Mouse (Mus musculus): Measurements from ENCODE around the gene Cnp.
"Not testable (repeated sequence)": the region's sequence is repeated elsewhere in the genome, so short reads cannot be mapped to it uniquely, and the experiment has no call there.

The Cnp gene

DNA sequence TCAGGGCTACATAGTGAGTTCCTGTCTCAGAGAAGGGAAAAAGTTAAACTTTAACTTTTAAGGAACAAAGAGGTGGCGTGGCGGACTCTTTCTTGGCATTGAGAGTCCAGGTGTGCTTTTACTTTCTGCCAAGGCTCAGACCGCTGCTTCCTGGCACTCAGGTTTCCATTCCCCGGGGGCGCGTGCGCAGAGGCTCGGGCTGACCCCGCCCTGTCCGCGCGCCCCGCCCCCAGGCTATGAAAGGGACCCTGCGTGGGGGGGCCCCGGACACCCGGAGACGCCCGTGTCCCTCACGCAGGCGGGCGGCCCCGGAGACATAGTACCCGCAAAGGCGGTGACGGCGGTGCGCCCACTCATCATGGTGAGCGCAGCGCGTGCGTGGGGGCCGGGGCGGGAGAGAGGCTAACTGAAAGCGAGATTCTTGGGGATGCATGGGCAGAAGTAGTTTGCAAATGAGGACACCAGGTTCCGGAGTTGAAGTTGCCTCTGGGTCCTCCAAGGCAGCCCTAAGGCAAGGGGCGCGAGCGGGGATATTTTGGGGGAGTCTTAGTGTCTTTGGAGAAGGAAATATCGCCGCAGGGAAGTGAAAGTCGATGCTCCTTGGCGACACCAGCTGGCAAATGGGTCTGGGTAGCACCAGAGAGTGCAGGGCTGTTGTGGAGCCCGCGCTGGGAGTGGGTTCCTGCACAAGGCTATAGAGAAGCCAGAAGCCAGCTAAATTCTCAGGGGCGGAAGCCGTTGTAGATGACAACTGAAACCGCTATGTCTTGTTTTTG lies at the start of gene Cnp:
Gene Cnp (plus strand): TSS at position 197 of the 776 bp plus-strand sequence.
- peak; percentile 58 for DNase-seq (ENCODE audit: low spot score)

DNA sequence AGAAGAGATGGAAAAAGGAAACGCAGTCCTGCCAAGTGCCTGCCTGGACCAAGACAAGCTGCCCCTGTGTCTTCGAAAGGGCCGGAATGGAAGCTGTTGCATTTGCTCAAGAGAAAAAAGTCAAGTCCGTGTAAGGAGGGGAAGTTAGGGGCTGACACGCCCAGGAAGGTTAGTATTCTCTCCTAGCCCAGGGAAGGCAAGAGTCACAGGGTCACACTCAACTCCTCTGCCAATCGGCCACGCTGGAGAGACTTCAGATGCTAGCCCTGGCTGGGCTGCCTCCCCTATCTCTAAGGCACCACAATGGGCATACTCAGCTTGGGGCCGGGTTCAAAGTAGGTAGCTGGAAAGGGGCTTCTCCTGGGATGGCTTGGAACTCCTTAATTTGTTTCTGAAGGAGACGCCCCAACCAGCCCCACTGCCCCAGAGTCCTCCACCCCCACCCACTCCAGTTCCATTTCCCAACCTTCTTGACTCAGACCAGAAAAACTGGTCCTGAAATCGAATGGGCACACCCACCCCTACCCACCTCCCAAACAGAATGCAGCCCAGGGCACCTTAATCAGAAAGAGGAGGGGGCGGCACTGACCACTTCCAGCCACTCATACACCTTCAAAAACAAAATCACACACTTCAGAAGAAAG lies 49.6 kb upstream of the Cnp start:
- DNase-seq (ENCODE audit: low spot score), result no peak

DNA sequence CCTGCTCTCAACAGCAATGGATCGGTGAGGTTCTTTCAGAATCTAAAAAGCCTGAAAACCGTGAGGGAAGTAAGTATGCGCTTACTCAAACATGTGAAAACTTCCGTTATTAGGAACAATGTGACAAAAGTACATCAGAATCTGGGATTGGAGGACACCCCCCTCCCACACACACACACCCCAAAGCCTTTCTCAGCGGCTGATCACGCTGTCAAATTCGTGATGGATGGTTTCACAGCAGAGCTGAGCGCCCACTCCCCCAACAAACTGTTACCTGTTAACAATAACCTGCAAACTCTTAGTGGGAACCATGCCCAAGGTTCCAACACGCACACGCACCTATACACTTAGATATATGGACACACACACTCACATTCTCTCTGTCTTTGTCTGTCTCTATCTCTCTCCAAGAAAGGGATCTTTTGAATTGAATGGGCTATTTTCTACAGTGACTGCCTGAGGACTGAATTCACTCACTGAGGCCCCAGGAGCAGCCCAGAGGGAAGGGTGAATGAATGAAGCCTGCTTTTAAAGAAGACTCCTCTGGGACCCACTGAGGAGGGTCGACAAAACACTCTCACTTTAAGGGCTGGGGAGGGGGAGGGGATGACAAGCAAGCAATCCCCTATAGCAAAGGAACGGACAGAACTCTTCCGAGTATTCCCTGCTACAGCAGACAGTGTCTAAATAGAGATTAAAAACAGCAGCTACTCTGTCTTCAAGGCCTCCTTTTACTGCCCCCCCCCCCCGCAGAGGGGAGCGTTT lies 48.5 kb upstream of the Cnp start:
- DNase-seq (ENCODE audit: low spot score), result no peak

DNA sequence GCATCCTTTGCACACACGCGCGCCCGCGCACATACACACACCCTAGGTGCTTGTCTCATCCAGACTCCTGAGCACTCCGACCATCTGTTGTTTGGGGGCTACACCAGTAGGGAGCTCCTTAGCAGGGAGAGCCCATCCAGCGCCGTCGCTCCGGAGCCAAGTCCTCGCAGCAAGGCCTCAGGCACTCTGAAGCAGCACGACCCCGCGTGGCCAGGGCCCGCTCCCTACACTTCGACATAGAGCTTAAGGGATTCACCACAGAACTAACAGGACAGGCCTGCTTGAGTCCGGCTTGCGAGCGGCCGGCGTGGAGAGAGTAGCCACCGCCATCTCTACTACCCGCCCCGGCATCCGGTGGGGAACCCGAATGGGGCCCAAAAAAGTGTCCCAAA lies 47.6 kb upstream of the Cnp start:
- peak; percentile 54 for DNase-seq (ENCODE audit: low spot score)

DNA sequence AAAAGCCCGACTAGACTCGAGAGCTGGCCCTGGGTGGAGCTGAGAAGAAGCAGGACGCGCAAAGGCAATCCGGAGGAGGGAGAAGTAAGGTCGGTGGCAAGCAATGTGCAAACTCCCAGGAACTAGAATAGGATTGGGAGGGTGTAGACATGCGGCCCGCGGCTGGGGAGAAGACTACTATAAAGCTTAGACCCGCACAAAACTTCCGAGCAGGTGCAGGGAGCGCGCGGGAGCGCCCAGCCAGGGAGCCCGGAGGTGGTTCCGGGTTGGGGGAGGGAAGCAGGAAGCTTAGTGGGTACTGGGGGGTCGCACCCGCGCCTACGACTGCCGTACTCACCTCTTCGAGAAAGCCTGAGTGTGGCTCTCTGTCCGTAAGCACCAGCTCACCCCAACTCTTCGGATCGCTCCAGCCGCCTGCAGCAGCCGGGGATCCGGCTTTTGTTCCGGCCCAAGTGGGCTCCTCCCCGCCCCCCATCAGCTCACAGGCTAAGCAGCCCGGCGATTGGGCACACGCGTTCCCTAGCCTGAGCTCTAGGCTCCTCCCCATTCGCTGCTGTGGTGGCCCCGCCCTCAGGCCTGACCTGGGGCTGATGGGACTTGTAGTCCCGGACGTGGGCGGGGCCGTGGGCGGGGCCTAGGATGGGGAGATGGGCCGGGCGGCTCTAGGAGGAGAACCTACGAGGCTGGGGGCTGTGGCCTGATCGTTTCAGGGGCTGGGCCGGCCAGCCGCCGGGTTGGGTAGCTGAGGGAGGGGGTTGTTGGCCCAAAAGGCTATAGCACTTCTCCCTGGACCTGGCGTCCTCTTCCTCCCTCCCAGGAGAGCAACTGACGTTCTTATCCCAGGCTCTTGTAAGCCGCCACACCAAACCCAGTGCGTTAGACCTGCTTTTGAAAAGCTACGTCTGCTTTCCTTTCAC lies 47.0 kb upstream of the Cnp start, which contains the start of gene Acly:
Gene Acly (minus strand): TSS at position 543 of the 917 bp plus-strand sequence.
- DNase-seq (ENCODE audit: low spot score), result peak; percentile 99

DNA sequence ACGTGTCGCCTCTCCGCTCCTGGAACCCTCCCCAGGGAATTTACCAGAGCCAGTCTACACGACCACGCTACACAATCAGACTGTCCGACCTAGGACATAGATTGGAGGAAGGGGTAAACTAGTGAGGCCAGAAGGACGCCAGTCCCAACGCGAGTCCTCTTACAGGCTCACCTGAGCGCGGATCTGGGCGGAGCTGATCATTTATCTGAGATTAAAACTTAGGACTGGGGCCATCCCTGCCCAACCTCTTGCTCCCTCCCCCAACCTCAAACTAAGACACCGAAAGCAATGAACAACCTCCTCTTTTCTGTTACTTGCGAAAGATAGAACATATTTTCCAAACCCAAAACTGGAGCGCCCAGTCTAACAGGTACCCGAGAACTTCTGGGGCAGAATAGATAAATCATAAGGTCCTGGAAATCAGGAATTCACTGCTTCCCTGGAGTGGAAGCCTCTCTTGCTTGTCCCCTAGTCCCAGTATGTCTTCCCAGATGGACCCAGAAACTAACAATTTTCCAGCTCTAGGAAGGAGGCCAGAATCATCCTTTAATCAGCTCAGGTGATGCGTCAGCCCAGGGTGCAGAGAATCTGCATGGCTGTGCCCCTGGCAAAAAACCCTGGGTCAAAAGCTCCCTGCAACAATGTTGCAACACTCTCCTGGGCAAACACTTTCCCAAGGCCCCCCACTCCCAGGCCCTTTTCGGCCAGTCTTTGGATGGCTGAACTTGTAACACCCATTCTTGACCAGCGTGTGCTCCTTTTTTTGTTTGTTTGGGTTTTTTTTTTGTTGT lies 46.1 kb upstream of the Cnp start:
- peak; percentile 85 for DNase-seq (ENCODE audit: low spot score)

DNA sequence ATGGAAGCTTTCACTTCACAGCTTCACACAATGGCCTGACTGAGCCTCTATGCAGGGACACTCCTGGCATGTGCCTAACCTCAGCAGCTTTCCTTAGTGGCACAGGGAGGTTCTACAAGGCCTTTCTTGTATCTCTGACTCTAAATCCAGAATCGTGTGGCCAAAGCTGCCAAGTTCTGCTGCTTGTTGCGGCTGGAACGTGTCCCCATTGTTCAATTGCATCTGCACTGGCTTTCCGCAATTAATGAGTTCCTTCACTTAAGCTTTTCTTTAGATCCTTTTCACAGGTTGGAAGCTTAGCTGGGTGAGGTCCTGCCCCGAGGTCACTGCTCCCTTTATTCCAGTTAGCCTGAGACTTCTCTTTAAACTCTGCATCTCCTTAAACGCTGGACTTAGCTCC lies 40.8 kb upstream of the Cnp start:
- DNase-seq (ENCODE audit: low spot score), result no peak

DNA sequence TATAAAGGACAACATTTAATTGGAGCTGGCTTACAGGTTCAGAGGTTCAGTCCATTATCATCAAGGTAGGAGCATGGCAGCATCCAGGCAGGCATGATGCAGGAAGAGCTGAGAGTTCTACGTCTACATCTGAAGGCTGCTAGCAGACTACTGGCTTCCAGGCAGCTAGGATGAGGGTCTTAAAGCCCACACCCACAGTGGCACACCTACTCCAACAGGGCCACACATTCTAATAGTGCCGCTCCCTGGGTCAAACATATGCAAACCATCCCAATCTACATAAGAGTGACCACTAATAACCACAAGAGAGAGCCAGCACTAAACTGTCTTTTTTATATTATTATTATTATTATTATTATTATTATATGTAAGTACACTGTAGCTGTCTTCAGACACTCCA lies 40.3 kb upstream of the Cnp start:
- DNase-seq (ENCODE audit: low spot score), result not testable (repeated sequence)

DNA sequence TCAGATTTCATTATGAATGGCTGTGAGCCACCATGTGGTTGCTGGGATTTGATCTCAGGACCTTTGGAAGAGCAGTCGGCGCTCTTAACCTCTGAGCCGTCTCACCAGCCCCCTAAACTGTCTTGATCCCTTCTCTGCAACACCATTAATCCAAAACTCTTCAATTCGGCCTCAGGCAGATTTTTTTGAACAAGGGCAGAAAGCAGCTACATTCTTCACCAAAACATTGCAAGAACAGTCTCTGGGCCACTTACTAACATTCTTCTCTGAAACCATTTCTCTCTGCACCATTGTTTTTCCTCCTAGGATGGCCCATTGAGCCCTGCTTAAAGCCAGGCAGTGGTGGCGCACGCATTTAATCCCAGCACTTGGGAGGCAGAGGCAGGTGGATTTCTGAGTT lies 39.9 kb upstream of the Cnp start:
- not testable (repeated sequence) for DNase-seq (ENCODE audit: low spot score)

DNA sequence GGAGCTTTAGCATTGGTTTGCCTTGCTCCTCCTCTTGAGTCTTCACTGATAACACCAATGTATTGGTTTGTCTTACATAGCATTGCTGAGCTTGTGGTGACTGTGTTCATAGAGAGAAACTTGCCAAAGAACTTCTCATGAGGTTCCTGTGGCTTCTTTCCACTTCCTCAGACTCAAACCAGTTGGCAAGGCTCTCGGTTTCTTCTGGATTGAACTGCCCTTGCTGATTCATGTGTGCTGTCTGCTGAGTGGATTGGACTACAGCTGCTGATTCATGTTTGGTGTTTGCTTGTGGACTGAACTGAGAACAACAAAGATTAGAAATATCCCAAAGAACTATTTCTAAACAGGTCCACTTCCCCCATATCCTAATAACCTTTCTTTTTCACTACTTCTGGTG lies 38.7 kb upstream of the Cnp start:
- no peak for DNase-seq (ENCODE audit: low spot score)

DNA sequence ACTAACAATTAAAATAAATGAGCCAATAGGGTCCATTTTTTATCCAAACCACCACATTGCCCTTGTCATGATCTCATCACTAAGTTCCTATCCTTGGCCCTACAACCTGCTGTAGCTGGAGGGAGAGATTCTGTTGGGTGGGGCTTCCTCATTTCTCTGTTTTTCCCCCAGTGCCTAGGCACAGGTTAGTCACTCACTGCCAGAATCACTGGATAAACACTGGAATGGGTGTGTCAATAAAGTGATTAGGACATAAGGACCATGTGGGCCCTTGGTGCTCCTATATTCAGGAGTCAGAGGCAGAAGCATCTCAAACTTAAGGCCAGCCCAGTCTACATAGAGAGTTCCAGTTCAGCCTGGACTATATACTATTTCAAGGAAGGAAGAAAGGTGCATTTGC lies 38.2 kb upstream of the Cnp start:
- DNase-seq (ENCODE audit: low spot score), result no peak

DNA sequence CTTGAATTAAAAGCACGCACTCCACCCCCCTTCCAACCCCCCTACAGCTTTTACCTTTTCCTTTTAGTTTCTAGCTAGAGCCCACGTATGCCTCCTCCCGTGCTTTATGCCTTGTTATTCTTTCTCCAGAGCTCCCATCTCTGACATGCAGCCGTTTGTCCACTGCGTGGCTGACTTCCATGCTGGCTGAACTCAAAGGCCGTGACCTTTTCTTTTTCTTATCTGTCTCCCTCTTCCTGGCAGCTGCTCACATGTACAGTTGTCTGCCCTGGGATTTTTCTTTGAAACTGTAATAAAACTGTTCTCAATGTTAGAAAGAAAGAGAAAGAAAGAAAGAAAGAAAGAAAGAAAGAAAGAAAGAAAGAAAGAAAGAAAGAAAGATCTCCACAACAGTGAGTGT lies 33.7 kb upstream of the Cnp start:
- DNase-seq (ENCODE audit: low spot score), result no peak

DNA sequence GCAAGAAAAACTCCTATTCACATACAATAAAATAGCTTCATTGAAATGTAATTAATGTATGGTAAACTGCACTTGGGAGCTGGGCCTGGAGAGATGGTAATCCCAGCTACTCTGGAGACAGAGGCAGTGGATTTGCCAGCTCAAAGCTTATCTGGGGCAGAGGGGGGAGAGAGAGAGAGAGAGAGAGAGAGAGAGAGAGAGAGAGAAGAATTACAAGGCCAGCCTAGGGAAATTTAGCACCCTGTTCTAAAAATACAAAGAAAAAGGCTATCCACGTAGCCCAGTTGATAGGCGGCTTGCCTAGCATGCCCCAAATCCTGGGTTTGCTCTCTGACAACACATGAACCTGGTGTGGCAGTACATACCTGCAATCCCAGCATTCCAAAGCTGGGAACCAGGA lies 33.1 kb upstream of the Cnp start:
- DNase-seq (ENCODE audit: low spot score), result no peak

DNA sequence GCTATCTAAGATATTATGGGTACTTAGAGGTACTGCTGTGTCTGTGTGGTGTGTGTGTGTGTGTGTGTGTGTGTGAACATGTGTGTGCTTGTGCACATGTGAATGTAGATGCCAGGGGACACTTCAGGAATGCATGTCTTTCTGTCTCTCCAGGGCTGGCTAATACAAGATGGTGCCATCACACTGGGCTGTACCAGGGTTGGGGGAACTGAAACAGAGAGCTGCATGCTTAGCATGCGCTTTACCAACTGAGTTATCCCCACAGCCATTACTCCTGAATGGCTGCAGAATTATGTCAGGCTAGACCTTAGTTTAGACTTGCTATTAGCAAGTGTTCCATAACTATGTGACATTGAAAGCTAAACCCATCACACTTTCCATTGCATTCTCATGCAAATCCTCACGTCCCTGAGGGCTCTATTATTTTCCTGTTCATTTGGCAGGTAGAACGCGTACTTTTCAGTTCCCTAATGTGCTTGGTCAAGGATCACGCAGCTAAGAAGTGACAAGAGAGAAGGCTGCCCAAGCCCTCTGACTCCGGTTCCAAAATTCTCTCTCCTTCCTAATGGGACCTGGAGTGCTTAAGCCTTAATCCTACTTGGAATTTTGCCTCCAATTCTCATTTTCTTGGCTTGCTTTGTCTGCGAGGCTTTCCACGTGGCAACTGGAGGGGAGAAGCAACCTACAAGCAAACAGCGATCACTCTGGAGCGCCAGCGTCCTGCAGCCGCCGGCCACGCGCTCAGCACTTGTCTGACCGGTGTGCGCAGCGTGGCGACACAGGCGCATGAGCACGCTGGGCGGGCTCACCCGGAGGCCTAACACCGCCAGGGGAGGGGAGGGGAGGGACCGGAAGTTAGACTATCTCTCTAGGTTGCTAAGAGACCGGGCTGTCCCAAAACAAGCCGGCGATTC lies 29.6 kb upstream of the Cnp start, which contains the start of gene Ttc25:
Gene Ttc25 (plus strand): TSS at position 776 of the 914 bp plus-strand sequence.
- DNase-seq (ENCODE audit: low spot score), result peak; percentile 90

DNA sequence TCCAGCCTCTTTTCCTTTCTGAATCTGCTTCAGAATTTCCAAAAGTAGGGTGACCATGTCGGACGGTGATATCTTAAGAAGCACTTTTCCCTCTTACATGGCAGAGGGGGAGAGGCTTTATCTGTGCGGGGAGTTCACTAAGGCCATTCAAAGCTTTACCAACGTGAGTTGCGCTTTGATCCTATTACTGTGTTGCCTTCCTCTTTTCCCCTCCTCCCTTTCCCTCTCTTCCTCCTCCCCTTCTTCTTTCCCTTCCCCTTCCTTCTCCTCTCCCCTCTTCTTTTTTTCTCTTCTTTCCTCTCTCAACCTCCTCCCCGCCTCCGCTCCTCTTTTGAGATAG lies 29.0 kb upstream of the Cnp start:
- DNase-seq (ENCODE audit: low spot score), result no peak

DNA sequence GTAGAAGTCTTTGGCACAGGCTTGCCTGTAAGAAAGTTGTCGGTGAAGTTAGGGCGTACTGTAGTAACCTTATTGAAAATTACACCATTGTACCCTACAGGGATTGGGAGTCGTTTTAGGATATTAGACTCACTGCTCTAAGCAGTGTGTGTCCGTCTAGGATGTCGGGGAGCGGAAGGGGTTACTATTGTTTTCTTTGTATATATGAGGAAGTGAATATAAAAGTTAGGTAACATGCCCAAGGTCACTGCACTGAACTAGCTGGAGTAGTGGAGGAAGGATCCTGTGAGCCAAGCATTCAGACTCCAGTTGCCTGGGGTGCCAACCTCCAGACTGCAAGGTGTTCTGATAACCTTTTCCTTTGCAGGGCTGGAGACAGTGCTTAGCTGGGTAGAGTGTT lies 27.7 kb upstream of the Cnp start:
- DNase-seq (ENCODE audit: low spot score), result no peak

DNA sequence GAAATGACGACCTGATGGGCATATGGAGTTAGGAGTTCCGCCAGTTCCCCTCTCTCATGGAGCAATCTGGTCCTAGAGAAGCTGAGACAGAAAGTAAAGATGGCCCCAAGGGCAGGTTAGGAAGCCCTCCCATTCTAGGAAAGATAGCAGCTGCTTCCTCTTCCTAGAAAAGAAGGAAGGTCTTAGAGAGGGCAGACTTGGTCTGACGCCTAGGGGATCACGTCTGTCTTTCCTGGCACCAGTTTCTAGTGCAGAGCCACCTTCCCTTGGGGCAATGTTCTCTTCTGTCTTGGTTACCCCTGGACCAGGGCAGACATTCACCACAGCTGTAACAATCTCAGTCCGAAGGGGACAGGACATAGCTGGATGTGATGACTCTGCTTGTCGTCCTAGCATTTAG lies 26.6 kb upstream of the Cnp start:
- no peak for DNase-seq (ENCODE audit: low spot score)

DNA sequence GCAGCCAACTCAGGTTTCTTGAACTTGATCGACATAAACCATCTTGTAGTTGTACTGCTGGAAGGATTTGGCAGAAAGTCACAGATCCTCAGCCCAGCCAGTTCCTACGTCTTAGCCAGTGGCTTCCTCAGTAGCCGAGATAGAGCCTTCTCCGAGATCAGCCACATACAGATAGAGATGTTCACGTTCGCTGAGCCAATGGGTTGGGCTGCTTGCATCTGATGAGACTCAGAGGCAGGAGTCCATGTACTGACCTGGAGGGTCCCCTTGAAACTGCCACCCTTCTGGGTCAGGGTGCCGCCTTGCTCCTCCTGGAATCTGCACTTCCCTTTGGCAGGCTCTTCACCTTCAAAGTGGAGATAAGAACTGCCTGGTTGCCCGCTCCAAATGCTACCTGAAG lies 25.2 kb upstream of the Cnp start:
- DNase-seq (ENCODE audit: low spot score), result no peak

DNA sequence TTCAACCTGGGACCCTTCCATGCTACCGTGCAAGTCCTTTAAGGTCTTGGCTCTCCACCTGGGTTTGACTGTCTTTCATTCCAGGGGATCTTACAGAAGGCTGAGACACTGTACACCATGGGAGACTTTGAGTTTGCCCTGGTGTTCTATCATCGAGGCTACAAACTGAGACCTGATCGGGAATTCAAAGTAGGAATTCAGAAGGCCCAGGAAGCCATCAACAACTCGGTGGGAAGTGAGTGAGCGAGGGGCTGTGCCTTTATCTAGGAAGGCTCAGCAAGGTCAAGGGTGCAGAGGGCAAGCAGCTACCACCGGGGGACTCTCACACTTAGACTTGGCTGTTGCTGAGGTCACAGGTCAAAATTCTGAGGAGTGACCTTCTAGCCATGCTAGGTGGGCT lies 24.6 kb upstream of the Cnp start:
- no peak for DNase-seq (ENCODE audit: low spot score)

DNA sequence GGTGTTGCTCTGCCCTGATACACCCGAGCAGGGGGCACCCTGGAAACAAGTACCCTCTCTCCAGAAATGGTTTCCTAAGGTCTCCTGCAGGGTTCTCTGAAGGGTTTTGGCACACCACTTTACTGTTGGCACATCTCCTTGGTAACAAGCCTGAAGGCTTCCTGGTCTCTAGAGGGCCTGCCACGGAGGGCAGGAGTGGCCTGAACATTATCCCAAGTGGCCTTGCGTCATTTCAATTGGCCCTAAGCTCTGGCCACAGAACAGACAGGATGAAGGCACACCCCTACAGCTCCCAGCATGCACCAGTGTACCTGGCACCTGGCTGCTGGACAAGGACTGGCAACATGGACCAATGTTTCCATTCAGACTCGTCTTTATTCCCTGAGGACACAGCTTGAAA lies 21.9 kb upstream of the Cnp start:
- DNase-seq (ENCODE audit: low spot score), result no peak
